Mouse (Mus musculus): ENCODE data around the gene Rwdd3. TPM values are rescaled to one million over a fixed set of nuclear protein-coding genes. Genes with fewer than 3 reads are reported as not detected.
A peak's percentile ranks its signal among the peaks of the same experiment; 100 is the strongest.

Rwdd3 gene
- polyA plus RNA-seq, 1 experiment from 2014 or later = 1.3 TPM

GRCm38 (mm10) chr3:121168581-121168980, 2.9 kb downstream of the Rwdd3 start:
- no peak for ATAC-seq (ENCODE audit: low read depth)
- peaks cover 33% of the 10 kb centered on the region for H3K4me1 ChIP-seq (ENCODE audit: control insufficient read depth, low read depth, low read length)
- no peak overlapping the region for H3K9ac ChIP-seq (ENCODE audit: low read depth, low read length)
- no peaks in the 10 kb centered on the region for H3K9me3 ChIP-seq (replicated peaks; ENCODE audit: control insufficient read depth, low read length)
- no peaks in the 10 kb centered on the region for H3K27me3 ChIP-seq (ENCODE audit: control insufficient read depth, insufficient read depth, low read depth, low read length)
- H3K4me3 ChIP-seq (ENCODE audit: low read depth, low read length) = no peak overlapping the region
- no peaks in the 10 kb centered on the region for H3K36me3 ChIP-seq (ENCODE audit: control insufficient read depth, insufficient read depth)
- WGBS (ENCODE audit: insufficient replicate concordance) = 77% methylated on average over 8 of the region's 8 CpGs
- no peak overlapping the region for H3K27ac ChIP-seq (ENCODE audit: low read length)
- H3K4me2 ChIP-seq (ENCODE audit: low read depth, low read length) = no peak overlapping the region

- H3K36me3 ChIP-seq (ENCODE audit: control insufficient read depth, insufficient read depth) = no peaks in the 10 kb centered on the region
- 27% methylated on average over 7 of the region's 7 CpGs for WGBS (ENCODE audit: insufficient replicate concordance)
- peak; percentile 59; the same call in 1 of the 2 replicates for ATAC-seq (ENCODE audit: low read depth)
- H3K4me1 ChIP-seq (ENCODE audit: control insufficient read depth, low read depth, low read length) = peaks cover 5% of the 10 kb centered on the region
- H3K9me3 ChIP-seq (replicated peaks; ENCODE audit: control insufficient read depth, low read length) = no peaks in the 10 kb centered on the region
- H3K27me3 ChIP-seq (ENCODE audit: control insufficient read depth, insufficient read depth, low read depth, low read length) = no peaks in the 10 kb centered on the region
- H3K9ac ChIP-seq (ENCODE audit: low read depth, low read length) = 0 out of 2 replicates have a peak overlapping the region, but pooled peaks have one; percentile 26
- no peak overlapping the region for H3K4me3 ChIP-seq (ENCODE audit: low read depth, low read length)
- H3K27ac ChIP-seq (ENCODE audit: low read length) = no peak overlapping the region
- peak overlapping the region; percentile 32 for H3K4me2 ChIP-seq (ENCODE audit: low read depth, low read length)
Measured at GRCm38 (mm10) chr3:121163271-121163819, 8.2 kb downstream of the Rwdd3 start.

GRCm38 (mm10) chr3:121161661-121162060, 9.8 kb downstream of the Rwdd3 start:
- no peak for ATAC-seq (ENCODE audit: low read depth)
- WGBS (ENCODE audit: insufficient replicate concordance) = 21% methylated on average over 2 of the region's 2 CpGs

GRCm38 (mm10) chr3:121160424-121160823, 11.1 kb downstream of the Rwdd3 start:
- H3K4me1 ChIP-seq (ENCODE audit: control insufficient read depth, low read depth, low read length) = peaks cover 5% of the 10 kb centered on the region
- no peak overlapping the region for H3K4me2 ChIP-seq (ENCODE audit: low read depth, low read length)
- no peak overlapping the region for H3K9ac ChIP-seq (ENCODE audit: low read depth, low read length)
- no peak for ATAC-seq (ENCODE audit: low read depth)
- no peaks in the 10 kb centered on the region for H3K9me3 ChIP-seq (replicated peaks; ENCODE audit: control insufficient read depth, low read length)
- no peaks in the 10 kb centered on the region for H3K36me3 ChIP-seq (ENCODE audit: control insufficient read depth, insufficient read depth)
- no peak overlapping the region for H3K27ac ChIP-seq (ENCODE audit: low read length)
- no peaks in the 10 kb centered on the region for H3K27me3 ChIP-seq (ENCODE audit: control insufficient read depth, insufficient read depth, low read depth, low read length)
- no peak overlapping the region for H3K4me3 ChIP-seq (ENCODE audit: low read depth, low read length)
- 22% methylated on average over 4 of the region's 4 CpGs for WGBS (ENCODE audit: insufficient replicate concordance)

More at GRCm38 (mm10) chr3:121161661-121162060, 9.8 kb downstream of the Rwdd3 start:
- H3K4me2 ChIP-seq (ENCODE audit: low read depth, low read length) = no peak overlapping the region
- no peak overlapping the region for H3K9ac ChIP-seq (ENCODE audit: low read depth, low read length)
- H3K4me3 ChIP-seq (ENCODE audit: low read depth, low read length) = no peak overlapping the region
- H3K9me3 ChIP-seq (replicated peaks; ENCODE audit: control insufficient read depth, low read length) = no peaks in the 10 kb centered on the region
- H3K27me3 ChIP-seq (ENCODE audit: control insufficient read depth, insufficient read depth, low read depth, low read length) = no peaks in the 10 kb centered on the region
- H3K4me1 ChIP-seq (ENCODE audit: control insufficient read depth, low read depth, low read length) = peaks cover 5% of the 10 kb centered on the region
- H3K27ac ChIP-seq (ENCODE audit: low read length) = no peak overlapping the region
- H3K36me3 ChIP-seq (ENCODE audit: control insufficient read depth, insufficient read depth) = no peaks in the 10 kb centered on the region

- Histone ChIP-seq H3K9me3 (replicated peaks; ENCODE audit: control insufficient read depth, low read length) (no peaks in the 10 kb centered on the region), H3K27me3 (ENCODE audit: control insufficient read depth, insufficient read depth, low read depth, low read length) (no peaks in the 10 kb centered on the region), H3K4me2 (ENCODE audit: low read depth, low read length) (no peak overlapping the region), H3K4me1 (ENCODE audit: control insufficient read depth, low read depth, low read length) (peaks cover 5% of the 10 kb centered on the region), H3K36me3 (ENCODE audit: control insufficient read depth, insufficient read depth) (no peaks in the 10 kb centered on the region), H3K9ac (ENCODE audit: low read depth, low read length) (no peak overlapping the region), H3K27ac (ENCODE audit: low read length) (no peak overlapping the region), H3K4me3 (ENCODE audit: low read depth, low read length) (no peak overlapping the region)
- WGBS (ENCODE audit: insufficient replicate concordance) = 61% methylated on average over 10 of the region's 10 CpGs
- ATAC-seq (ENCODE audit: low read depth) = no peak
Measured at GRCm38 (mm10) chr3:121159566-121159965, 11.9 kb downstream of the Rwdd3 start.

- Histone ChIP-seq H3K4me3 (ENCODE audit: low read depth, low read length) (no peak overlapping the region), H3K9me3 (replicated peaks; ENCODE audit: control insufficient read depth, low read length) (no peaks in the 10 kb centered on the region), H3K27me3 (ENCODE audit: control insufficient read depth, insufficient read depth, low read depth, low read length) (no peaks in the 10 kb centered on the region), H3K4me1 (ENCODE audit: control insufficient read depth, low read depth, low read length) (peaks cover 5% of the 10 kb centered on the region), H3K36me3 (ENCODE audit: control insufficient read depth, insufficient read depth) (no peaks in the 10 kb centered on the region), H3K9ac (ENCODE audit: low read depth, low read length) (no peak overlapping the region), H3K27ac (ENCODE audit: low read length) (no peak overlapping the region), H3K4me2 (ENCODE audit: low read depth, low read length) (no peak overlapping the region)
- 86% methylated on average over 16 of the region's 16 CpGs for WGBS (ENCODE audit: insufficient replicate concordance)
- ATAC-seq (ENCODE audit: low read depth) = no peak
Measured at GRCm38 (mm10) chr3:121158901-121159351, 12.6 kb downstream of the Rwdd3 start.

- no peak for ATAC-seq (ENCODE audit: low read depth)
- H3K4me1 ChIP-seq (ENCODE audit: control insufficient read depth, low read depth, low read length) = no peaks in the 10 kb centered on the region
- H3K27me3 ChIP-seq (ENCODE audit: control insufficient read depth, insufficient read depth, low read depth, low read length) = no peaks in the 10 kb centered on the region
- H3K27ac ChIP-seq (ENCODE audit: low read length) = no peak overlapping the region
- H3K4me2 ChIP-seq (ENCODE audit: low read depth, low read length) = no peak overlapping the region
- H3K36me3 ChIP-seq (ENCODE audit: control insufficient read depth, insufficient read depth) = no peaks in the 10 kb centered on the region
- H3K4me3 ChIP-seq (ENCODE audit: low read depth, low read length) = no peak overlapping the region
- no peak overlapping the region for H3K9ac ChIP-seq (ENCODE audit: low read depth, low read length)
- no peaks in the 10 kb centered on the region for H3K9me3 ChIP-seq (replicated peaks; ENCODE audit: control insufficient read depth, low read length)
- WGBS (ENCODE audit: insufficient replicate concordance) = 56% methylated on average over 10 of the region's 10 CpGs
Measured at GRCm38 (mm10) chr3:121157546-121158330, 13.8 kb downstream of the Rwdd3 start.

GRCm38 (mm10) chr3:121156451-121157186, 14.9 kb downstream of the Rwdd3 start:
- H3K36me3 ChIP-seq (ENCODE audit: control insufficient read depth, insufficient read depth) = no peaks in the 10 kb centered on the region
- H3K4me2 ChIP-seq (ENCODE audit: low read depth, low read length) = no peak overlapping the region
- no peak overlapping the region for H3K27ac ChIP-seq (ENCODE audit: low read length)
- H3K9ac ChIP-seq (ENCODE audit: low read depth, low read length) = no peak overlapping the region
- no peaks in the 10 kb centered on the region for H3K27me3 ChIP-seq (ENCODE audit: control insufficient read depth, insufficient read depth, low read depth, low read length)
- no peak for ATAC-seq (ENCODE audit: low read depth)
- no peak overlapping the region for H3K4me3 ChIP-seq (ENCODE audit: low read depth, low read length)
- 74% methylated on average over 11 of the region's 11 CpGs for WGBS (ENCODE audit: insufficient replicate concordance)
- no peaks in the 10 kb centered on the region for H3K9me3 ChIP-seq (replicated peaks; ENCODE audit: control insufficient read depth, low read length)
- H3K4me1 ChIP-seq (ENCODE audit: control insufficient read depth, low read depth, low read length) = no peaks in the 10 kb centered on the region

- no peak for ATAC-seq (ENCODE audit: low read depth)
- Histone ChIP-seq H3K27me3 (ENCODE audit: control insufficient read depth, insufficient read depth, low read depth, low read length) (no peaks in the 10 kb centered on the region), H3K36me3 (ENCODE audit: control insufficient read depth, insufficient read depth) (no peaks in the 10 kb centered on the region), H3K27ac (ENCODE audit: low read length) (no peak overlapping the region), H3K9ac (ENCODE audit: low read depth, low read length) (no peak overlapping the region), H3K4me3 (ENCODE audit: low read depth, low read length) (no peak overlapping the region), H3K9me3 (replicated peaks; ENCODE audit: control insufficient read depth, low read length) (no peaks in the 10 kb centered on the region), H3K4me2 (ENCODE audit: low read depth, low read length) (no peak overlapping the region), H3K4me1 (ENCODE audit: control insufficient read depth, low read depth, low read length) (no peaks in the 10 kb centered on the region)
- 48% methylated on average over 7 of the region's 7 CpGs for WGBS (ENCODE audit: insufficient replicate concordance)
Measured at GRCm38 (mm10) chr3:121156043-121156442, 15.5 kb downstream of the Rwdd3 start.
